Mouse (Mus musculus) ovary, adult 18-20 months (tissue): ENCODE measurements around the gene Nfib.

ENCODE experiments used
- DNase-seq: peaks from one replicate; pipeline ENCODE4 v3.0.0; 2022; ENCODE audit warnings: low spot score, mixed read lengths

Gene Nfib

DNA sequence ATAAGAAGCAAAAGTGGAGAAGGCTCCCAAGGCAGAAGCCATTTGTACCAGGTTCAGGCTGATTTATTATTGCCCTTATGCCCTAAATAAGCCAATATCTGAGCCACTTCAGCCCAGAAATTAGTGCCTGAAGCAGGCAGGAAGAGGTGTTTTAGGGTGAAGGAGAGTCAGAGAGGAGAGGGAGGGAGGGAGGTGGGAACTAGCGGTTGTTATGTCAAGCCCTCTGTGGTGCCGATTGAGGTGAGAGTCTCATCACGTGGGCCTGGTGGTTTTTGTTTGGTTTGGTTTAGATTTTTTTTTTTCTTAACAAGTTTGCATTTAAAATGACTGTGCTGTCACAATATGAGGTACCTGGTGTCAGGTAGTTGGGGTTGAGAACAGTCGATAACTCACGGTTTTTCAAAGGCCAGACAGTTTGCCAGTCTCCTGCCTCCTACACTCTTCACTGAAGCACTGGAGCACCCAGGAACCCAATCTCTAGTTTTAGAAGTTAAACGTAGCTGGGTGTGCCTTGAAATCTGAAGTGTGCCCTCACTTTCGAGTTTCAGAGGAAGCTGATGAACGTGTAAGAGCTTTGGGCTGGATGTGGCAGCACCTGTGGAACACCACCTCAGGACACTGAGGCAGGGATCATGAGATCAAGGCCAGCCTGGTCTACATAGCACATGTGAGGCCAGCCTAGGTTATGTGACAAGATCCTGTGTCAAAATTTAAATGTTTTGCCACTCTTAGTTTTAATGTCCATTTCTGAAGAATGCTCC is 81.1 kb downstream of the Nfib start:
- DNase-seq, result no peak

DNA sequence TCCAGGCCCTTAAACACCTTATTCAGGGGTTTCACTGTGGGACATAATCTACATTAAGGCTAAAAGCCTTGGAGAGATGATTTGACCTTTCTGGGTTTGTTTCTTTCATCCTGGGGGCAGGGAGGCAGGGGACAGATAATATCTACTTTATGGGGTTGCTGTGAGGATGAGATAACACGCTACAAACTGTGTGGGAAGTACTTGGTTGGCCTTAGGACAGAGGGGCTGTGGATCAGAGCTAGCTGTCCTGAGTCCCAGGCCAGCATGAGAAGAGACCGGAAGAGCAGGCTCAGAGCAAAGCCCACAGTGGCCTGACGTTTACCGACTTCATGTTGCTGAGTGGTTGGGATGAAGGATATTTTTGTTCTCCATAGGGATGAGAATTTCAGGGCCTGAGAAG is 81.7 kb downstream of the Nfib start:
- DNase-seq, result no peak

DNA sequence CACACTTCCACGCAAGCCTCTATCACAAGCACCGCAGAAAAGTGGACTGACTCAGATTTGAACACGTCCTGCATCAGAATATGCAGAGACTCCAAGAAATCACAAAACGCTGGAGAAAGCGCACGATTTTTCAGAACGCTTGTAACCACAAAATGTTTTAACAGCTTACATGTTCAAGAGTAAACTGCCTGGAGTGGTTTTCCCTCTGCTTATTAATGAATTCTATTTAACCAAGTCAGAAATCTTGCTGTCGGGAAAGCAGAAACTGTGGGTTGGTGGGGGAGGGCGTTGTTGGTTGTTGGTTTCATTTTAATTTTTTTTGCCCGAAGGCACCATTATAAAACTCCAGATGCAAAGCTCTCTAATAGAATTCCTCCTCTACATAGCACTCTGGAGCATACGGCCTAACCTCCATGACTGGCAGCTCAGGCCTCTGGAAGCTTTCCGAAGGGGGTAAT is 82.4 kb downstream of the Nfib start:
- no peak for DNase-seq

DNA sequence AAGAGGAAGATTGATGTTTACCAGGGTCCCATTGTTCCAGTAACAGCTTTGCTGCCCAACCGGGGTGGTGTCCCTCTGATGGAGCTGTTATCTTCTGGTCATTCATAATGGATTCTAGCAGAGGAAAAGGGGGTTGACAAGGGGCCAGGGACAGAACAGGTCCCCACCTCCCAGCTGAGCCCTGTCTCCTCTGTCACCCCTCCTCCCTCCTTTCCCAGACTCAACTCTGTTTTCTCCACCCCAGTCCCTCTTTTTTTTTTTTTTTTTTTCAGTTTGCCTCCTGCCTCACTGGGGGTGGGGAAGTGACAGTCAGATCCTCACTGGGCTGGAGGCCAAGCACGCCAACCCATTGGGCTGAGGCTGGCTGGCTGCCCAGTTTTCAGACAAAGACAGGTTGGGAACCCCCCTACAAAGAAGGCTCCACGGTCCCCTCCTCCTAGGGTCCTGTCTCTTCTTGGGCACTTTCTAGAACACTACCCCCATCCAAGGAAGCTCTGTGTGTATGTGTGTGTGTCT is 83.2 kb downstream of the Nfib start:
- peak; percentile 30 for DNase-seq

DNA sequence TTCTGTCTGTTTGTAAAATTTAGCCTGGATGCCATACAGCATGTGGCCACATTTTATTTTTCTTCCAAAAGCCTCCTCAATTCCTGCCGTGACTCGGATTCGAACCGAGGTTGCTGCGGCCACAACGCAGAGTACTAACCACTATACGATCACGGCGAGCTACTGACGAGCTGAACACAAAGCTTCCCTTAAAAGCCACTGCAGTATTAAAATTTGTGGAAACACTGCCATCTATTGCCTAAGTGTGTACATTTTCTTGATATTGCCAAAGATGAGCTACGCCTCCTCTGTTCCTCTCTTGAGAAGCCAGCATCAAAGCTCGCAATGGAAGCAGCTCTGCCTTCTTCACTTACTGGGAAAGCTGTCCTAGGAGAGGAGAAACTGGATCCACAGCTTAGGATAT is 86.0 kb downstream of the Nfib start:
- DNase-seq, result no peak

DNA sequence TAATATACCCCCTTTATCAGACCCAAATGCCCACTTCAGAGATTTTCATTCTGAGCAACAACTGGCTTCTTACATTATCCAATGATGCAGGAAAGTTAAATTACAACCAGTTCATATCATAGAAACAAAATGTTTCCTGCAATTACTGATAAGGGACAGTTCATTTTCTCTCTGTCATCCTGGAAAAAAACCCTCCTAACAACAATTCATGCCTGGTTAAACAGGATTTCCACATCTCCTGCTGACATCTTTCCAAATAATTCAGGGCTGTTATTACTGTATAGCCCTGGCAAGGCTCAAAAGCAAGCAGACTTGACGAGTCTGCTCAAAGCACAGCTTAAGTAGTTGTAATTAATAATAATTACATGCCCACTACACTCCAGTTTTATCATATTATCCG is 86.5 kb downstream of the Nfib start:
- no peak for DNase-seq

DNA sequence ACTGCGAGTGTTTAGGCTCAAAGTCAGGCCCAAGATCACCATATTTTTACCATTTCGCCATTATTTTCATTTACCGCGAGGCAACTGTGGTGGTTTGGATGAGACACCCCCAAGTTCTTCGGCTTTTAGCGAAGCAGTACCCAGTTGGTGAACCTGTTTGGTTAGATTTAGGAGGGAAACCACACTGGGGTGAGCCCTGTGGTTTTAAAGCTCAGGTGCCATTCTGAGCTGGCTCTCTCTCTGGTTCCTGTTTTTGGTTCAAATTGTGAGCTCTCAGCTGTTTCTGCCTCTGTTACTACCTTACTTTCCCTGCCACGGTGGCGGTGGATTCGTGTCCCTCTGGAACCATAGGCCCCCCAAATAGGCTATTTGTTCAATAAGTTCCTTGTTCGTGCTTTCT is 88.3 kb downstream of the Nfib start:
- DNase-seq, result no peak

DNA sequence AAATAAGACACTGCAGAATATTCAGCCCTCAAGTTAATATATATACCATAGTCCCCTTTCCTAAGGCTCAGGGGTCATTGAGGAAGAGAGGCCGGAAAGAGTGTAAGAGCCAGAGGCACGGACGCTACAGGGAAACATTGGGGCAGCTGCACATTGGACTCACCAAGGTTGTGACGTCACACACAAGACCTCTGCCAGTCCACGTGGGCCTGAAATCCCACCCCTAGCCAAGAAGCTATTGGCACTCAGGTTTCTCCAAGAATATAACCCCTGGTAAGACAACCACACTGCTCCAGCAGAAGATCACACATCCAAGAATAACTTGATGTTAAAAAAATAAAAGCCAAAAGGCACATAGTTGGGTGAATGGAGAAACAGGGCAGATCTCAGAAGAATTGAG is 89.8 kb downstream of the Nfib start:
- DNase-seq, result no peak

DNA sequence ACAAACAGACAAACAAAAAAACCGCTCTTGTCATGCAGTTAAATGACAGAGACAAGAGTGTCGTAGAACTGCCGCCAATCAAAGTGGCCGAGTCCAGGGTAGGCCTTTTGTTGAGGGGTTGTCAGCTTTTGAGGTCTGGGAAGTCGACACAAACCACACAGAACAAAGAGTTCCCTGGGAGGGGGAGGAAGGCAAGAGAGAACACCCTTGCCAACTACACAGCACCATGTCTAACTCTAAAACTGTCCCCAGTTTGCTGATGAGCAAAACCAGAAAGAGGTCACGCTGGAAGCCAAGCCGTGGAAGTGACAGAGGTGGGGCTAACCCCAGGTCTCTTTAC is 91.1 kb downstream of the Nfib start:
- DNase-seq, result no peak

DNA sequence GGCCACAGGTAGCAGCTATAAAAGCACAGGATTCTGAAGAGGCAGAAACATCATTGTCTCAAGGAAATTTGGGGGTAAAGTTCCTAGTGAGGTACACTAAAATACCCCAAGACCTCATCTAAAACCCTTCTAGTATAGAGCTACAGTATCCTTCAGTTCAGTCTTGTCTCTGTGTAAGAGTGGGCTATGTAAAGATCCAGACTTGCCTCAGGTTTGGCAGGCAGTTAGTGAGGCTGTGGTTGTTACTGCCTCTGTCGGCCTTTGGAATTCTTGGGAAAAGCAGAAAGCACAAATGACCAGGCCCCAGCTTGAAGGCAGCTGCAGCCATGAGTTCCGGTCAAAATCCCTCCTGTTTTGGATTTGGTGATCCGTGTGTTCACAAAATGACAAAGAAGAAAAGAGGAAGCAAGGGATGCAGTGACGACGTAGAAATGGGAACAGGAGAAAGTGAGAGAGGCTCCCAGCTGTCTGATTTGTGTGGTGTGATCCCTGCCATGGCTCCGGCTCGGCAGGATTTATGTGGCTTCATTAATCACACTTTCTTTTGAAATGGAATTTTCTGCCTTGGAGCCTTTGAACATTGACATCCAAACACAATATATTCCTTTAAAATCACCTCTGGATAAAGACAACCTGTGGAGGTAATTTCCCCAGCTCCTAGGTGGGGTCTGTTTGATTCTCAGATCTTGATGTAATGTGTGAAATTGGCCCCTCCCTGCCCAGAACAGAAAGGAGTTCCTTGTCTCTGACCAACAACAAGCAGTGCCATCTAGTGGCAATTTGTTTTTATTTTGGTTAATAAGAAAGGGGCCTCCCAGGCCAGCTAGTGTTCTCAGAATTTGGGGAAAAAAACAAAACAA is 91.7 kb downstream of the Nfib start:
- DNase-seq, result no peak

DNA sequence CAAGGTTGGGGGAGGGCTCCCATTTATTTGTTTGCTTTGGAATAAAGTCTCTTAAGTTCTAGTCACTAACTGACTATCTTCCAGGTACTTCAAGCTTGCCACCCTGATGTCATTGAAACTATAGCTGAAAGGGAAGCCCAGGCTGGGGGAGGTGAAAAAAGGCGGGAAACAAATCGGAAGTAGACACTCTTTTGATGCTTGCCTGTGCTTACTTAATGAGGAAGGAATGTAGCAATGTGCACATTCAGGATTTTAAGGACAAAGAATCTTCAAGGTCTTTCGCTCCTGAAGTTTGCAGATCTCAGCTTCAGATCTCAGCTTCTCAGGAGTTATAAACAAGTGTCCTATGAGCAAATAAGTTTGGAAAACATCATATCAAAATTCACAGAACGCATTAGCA is 95.9 kb downstream of the Nfib start:
- DNase-seq, result no peak

DNA sequence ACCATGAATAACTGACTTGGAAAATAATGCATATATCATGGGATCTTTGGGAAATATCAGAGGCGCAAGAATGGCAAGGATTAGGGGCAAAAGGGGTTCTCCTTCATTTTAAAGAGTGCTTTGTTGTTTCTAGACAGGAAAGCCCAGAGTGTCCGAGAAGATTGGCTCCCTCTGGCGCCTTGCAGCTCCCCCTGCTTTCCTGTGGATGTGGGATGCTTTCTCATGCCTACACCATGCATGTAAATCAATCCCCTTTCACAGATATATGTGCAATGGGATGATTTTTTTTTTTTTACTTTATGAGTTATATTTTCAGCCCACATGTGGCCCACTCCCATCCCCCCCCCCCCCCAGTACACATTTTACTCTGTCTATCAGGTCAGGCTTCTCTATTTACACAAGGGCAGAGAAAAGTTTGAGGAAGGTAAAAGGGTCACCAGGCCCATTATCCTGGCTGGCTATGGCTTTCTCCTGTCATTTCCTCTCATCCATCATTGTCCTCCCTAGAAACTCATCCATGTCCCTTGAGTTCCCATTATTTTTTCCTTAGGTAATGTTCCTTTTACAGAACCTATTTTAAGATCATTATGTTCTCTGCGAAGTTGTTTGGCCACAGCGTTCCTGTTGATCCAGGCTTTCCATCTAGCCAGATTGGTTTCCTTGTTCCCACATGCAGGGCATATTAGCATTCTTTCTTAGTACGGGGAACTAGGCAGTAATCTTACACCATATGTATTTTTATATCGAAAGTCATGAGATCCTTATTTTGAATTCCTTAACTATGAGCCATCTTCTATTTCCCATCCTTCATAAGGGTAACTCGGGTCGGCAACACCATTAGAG is 96.6 kb downstream of the Nfib start:
- no peak for DNase-seq

DNA sequence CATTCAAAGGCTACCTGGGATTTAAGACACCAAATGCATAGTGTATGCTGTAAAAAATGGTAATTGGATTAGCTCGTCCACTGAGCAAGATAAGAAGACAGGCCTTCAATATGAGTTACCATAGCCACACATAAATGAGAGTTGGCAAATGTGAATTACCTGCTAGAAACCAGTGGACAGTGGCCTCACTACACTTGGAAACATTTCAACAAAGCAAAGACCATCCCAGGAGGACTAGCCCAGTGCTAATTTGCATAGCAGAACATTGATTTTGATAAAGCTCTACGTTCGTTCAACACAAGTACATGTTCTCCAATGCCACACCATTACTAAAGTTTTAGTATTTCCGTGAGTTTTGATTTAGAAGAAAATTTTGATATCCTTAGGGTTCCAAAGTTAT is 98.3 kb downstream of the Nfib start:
- DNase-seq, result no peak

DNA sequence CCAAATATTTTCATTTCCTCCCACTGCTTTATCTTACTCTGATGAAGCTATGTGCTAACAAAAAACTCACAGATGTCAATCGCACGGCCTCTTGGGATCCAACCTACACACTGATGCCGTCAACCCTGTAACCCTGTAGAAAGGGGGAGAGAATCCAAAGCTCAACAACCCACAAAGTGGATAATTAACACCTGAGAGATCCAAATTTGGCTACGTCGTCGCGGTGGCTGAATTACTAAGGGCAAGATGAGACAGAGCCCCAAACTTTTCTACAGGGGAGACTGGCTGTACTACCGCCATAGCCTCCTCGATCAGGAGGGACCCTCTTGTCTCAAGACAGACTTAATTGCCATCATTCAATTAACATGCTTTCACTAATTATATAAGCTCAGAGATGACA is 99.2 kb downstream of the Nfib start:
- DNase-seq, result no peak

DNA sequence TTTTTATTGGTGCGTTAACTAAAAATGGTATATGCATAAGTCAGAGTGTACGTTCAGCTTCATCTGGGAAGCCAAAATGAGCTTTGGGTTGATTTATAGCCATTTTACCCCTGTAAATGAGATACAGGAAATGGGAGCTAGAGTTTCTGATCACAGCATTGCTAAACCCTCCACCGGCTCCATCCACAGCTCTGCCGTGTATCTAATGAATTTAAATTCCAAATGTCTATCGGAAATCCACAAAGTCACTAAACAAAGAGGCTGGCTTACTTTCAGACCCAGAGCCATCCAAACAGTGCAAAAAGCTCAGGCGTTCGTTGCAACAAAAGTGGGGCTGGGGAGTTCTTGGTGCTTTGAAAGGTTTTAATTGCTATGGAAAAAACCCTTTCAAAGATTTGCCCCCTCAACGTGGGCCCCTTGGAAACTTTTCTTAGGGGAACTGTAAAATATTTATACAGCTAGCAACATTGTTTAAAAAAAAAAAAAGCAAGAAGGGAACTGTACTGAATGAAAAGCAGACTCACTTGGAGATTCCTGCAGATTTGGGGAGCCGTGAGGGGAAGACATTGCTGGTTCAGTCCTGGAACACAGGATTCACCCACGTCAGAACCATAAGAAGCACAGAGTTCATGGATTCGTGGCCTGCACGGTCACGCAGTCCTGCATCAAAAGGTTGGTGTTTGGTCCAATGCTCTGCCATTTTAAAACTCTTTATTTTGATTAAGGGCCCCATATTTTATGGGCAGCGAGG is 100.3 kb downstream of the Nfib start:
- DNase-seq, result no peak

DNA sequence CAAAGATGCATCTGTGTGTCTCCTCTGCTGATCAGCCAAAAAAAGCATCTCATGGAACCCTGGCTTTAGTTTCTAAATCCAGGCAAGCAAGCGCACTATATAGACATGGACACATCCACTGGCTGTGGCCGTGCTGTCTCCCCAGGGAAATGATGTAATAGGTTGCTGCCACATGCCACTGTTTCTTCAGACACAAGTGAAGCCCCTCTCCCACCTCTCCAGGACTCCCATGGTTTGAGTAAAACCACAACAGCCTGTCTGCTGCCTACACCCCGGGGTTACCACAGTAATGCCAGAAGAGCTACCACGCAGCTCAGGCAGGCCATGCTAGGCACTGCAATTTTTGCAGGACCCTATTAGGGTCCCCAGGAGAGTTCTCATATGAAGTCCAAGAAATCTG is 101.0 kb downstream of the Nfib start:
- no peak for DNase-seq

DNA sequence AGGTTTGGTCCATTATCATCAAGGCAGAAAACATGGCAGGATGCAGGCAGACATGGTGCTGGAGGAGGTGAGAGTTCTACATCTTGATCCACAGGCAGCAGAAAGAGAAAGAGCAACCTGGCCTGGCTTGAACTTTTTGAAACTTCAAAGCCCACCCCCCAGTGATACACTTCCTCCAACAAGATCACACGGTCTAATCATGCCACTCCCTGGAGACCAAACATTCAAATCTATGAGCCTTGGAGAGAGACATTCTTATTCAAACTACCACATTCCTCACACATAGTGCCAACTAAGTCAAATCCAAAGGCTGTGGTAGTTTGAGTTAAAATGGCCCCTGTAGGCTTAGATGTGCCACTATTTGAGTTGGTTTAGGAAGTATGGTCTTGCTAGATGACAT is 104.9 kb downstream of the Nfib start:
- no peak for DNase-seq

DNA sequence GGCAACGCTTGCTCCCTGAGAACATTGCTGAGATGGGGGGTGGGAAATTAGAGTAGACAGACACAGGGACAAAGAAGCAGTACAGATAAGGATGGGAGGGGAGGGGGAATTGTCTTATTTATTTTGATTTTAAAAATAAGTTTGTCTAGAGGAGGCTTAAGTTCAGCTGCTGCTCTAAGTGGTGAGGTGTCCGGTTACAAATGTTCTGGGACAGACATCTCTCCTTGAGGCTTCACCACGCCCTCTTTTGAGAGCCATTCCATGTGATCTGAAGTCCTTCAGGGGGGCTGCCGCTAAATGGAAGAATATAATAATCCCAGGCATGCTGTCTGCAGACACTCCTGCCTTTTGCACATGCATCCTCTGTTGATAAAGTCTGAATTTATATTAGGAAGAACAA is 107.1 kb downstream of the Nfib start:
- DNase-seq, result no peak

DNA sequence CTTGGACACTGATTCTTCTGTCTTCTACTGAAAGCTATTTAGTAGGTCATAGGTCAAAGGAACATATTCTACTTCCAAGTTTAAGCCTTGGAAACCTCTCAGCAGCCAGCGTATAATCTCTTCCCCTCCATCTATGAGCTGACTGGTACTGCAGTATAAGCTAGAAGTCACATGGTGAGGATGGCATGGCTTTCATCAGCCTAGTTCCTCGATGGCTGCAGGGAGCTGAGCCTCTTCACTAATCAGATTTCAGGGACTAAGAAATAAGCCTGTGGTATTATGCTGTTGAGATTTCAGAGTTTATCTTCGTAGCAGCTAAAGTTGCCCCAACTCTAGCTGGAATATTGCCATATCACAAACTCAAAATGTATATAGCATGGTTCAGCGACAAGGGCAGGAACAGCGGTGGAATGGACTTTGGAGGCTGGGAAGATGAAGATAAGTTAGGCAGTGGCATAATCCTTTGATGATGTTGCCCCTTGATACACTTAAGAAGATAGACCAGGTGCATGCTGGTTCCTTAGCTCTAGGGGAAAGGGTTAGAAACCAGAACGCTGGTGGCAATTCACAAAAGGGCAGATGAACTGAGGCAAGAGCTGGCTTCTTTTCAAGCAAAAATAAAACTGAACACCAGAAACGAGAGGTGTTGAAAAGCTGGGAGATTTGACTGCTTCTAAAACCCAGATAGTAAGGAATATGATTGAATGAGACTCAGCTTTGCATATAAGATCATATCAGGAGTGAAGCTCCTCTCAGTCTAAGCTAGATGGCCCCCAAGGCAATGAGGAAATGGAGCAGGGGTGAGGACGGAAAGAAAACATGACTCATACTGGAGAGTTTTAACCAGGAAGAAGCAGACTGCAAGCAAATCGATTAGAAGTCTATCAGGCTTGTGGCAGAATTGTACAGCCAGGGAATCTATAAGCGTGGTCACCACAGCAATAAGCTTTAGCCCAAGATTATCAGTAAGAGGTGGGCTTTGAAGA is 111.6 kb downstream of the Nfib start:
- no peak for DNase-seq
